Comparison of ENCODE assay signal across 8 mouse cellular contexts in the genomic region with DNA sequence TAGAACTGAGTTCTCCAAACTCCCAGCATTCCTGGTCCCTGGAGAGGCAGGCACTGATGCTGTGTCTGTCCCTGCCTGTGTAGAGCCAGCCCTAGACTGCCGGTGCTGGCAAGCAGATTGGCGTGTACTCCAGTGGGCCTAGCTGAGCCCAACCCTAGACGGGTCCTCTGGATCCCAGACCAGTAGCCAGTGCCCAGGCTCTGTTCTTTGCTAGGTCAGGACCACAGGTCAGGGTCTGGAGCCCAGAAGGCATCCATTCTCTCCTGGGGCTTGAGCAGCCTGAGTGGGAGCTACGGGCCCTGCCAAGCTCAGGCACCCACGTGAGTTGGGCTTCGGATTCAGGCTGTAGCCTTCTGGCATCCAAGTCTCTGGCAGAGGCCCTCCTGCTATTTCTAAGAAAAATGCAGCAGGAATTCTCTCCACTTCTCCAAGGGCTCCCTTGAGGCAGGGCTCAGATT. TPM values are rescaled to one million over a fixed set of nuclear protein-coding genes. Genes with fewer than 3 reads are reported as not detected.
A peak's percentile ranks its signal among the peaks of the same experiment; 100 is the strongest.
DNase-seq lines count a peak whose midpoint lies in the region; ATAC-seq lines count a peak whose summit lies in the region.

No protein-coding gene starts in this region.

- WGBS in intestine, embryonic 16.5 days = 43% methylated on average over 6 of the region's 6 CpGs

- peak overlapping the region; percentile 4; the same call in 1 of the 2 replicates for H3K9ac ChIP-seq in intestine, embryonic 16.5 days (ENCODE audit: low read depth, low read length)

- H3K4me3 ChIP-seq in intestine, embryonic 16.5 days (ENCODE audit: low read length) = no peak overlapping the region

- intact Hi-C loops in heart, postnatal 36 days (cut with DNase I) = no loop called here

- H3K27me3 ChIP-seq in intestine, embryonic 16.5 days (replicated peaks; ENCODE audit: control insufficient read depth, insufficient read depth, low read length) = no peaks in the 10 kb centered on the region

- peak; percentile 96 for DNase-seq in heart, adult 11 months
- no peak for DNase-seq in heart, postnatal 36 days
- peak; percentile 47 to 59 for DNase-seq in cerebellum, postnatal 25 days
- DNase-seq in gastrocnemius, adult 18-20 months (ENCODE audit: low spot score) = peak; percentile 41
- DNase-seq in lung, postnatal 25 days (ENCODE audit: low spot score) = peak; percentile 37

- H3K27ac ChIP-seq in intestine, embryonic 16.5 days (ENCODE audit: low read length) = peak overlapping the region; percentile 65

- no peak for ATAC-seq in intestine, embryonic 16.5 days
- no peak for ATAC-seq in CD4-positive, CD25-positive, alpha-beta regulatory T cell, adult 4 months
- ATAC-seq in megakaryocyte progenitor cell, adult 5-6 weeks (replicated peaks; ENCODE audit: poor library complexity) = no peak

- H3K36me3 ChIP-seq in intestine, embryonic 16.5 days (ENCODE audit: control insufficient read depth, insufficient read depth, low read length) = no peaks in the 10 kb centered on the region

- H3K4me1 ChIP-seq in intestine, embryonic 16.5 days (ENCODE audit: control insufficient read depth, insufficient read depth, low read length) = peaks cover 85% of the 10 kb centered on the region

- no peaks in the 10 kb centered on the region for H3K9me3 ChIP-seq in intestine, embryonic 16.5 days (ENCODE audit: control insufficient read depth, low read length)

- no peak overlapping the region for H3K4me2 ChIP-seq in intestine, embryonic 16.5 days (ENCODE audit: low read depth, low read length)

RNA-seq across cellular contexts. Expression of a gene that starts 10.1 kb away (rescaled TPM):
- 10 to 100 TPM; 16.0 to 16.9 TPM for total RNA-seq in heart, postnatal 36 days (2021)
- total RNA-seq in gastrocnemius, adult 18-20 months (2021) = 1 to 10 TPM; 6.2 to 6.8 TPM
- polyA plus RNA-seq in intestine, embryonic 16.5 days (2015; fragmentation: Nextera tagmentation; extraction: Ambion mirVana) = 5.7 and 8.3 TPM in 2 replicates
- polyA plus RNA-seq in CD4-positive, CD25-positive, alpha-beta regulatory T cell, adult 4 months (2017; shearing (Covaris generic)) = not detected
- not detected in 2 replicates for total RNA-seq in megakaryocyte progenitor cell, adult 5-6 weeks (2015)
- 1.00 TPM in 1 of 2 replicates, not detected in the other for total RNA-seq in megakaryocyte progenitor cell, adult 5-6 weeks (2017)

RNA-seq across cellular contexts. Expression of a gene that starts 20.6 kb away (rescaled TPM):
- not detected for total RNA-seq in heart, postnatal 36 days (2021)
- total RNA-seq in gastrocnemius, adult 18-20 months (2021) = not detected
- 0.98 and 1.6 TPM in 2 replicates for polyA plus RNA-seq in intestine, embryonic 16.5 days (2015; fragmentation: Nextera tagmentation; extraction: Ambion mirVana)
- 1 to 10 TPM in 1 of 2 experiments, not detected in 1; 1.6 TPM for polyA plus RNA-seq in CD4-positive, CD25-positive, alpha-beta regulatory T cell, adult 4 months (2017; shearing (Covaris generic))
- total RNA-seq in megakaryocyte progenitor cell, adult 5-6 weeks (2015) = 0.12 TPM in 1 of 2 replicates, not detected in the other
- not detected in 2 replicates for total RNA-seq in megakaryocyte progenitor cell, adult 5-6 weeks (2017)

RNA-seq across cellular contexts. Expression of a gene that starts 30.8 kb away (rescaled TPM):
- total RNA-seq in heart, postnatal 36 days (2021) = 10 to 100 TPM; 66.0 to 80.3 TPM
- 10 to 100 TPM; 57.7 to 62.0 TPM for total RNA-seq in gastrocnemius, adult 18-20 months (2021)
- 10.1 TPM in 2 replicates for polyA plus RNA-seq in intestine, embryonic 16.5 days (2015; fragmentation: Nextera tagmentation; extraction: Ambion mirVana)
- not detected for polyA plus RNA-seq in CD4-positive, CD25-positive, alpha-beta regulatory T cell, adult 4 months (2017; shearing (Covaris generic))
- not detected in 2 replicates for total RNA-seq in megakaryocyte progenitor cell, adult 5-6 weeks (2015)
- total RNA-seq in megakaryocyte progenitor cell, adult 5-6 weeks (2017) = not detected in 2 replicates

Comparison
In these comparisons a context has a peak if more than half of its experiments do, and no peak if none do; other contexts are left out.
1. DNase-seq: peak in heart, adult 11 months (single experiment), cerebellum, postnatal 25 days (2 of 2), gastrocnemius, adult 18-20 months (single experiment) and lung, postnatal 25 days (single experiment); none in heart, postnatal 36 days (0 of 2).
2. RNA of a gene that starts 30.8 kb away (total RNA-seq): 66.0 to 80.3 TPM in heart, postnatal 36 days and 57.7 to 62.0 TPM in gastrocnemius, adult 18-20 months; not detected in megakaryocyte progenitor cell, adult 5-6 weeks; every median in the first group is over 10 times any median in the second.